Mouse (Mus musculus) cerebral cortex, adult 2 months (tissue): ENCODE measurements around the gene Ipmk.

Source experiments
- WGBS: fragments of 180-500 bp; shearing (Covaris S2); methylation state at CpG from one replicate; pipeline ENCODE4 v1.1.7; 2018; 5-methylcytosine and 5-hydroxymethylcytosine counted together

Ipmk gene

DNA sequence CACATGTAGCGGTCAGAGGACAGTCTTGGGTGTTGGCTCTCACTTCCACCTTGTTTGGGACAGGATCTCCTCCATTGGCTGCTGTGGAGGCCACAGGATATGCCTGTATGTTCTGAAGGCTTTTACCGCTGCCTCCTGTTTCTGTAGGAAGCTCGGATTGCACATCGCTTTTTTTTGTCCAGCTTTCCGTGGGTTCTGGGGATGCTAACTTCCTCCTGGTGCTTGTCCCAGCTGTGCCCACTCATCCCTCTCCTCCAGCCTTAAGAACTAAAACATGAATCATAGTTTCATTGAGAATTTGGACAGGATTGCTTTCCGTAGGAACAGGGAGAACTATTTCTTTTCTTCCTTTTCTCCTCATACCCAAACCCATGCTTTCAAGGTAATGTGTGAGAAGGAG lies 24.3 kb downstream of the Ipmk start:
- WGBS = 42% methylated on average over 6 of the region's 6 CpGs

DNA sequence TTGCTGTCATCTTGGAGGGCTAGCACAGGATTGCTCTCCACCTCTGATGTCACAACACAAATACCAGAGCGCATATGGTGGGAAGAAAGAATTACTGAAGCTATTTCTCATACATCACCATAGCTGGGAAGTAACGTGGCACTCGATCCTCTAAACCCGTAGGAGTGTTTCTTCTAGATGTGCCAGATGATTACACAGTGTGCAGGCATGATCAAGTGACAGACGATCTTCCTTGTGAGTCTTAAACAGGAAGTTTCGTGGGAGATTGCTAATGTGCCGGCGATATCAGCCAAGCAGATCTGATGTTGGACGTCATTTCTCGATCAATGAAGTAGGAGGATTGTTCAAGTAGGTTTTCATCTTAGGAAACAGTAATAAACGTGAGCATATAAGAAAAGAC lies 26.1 kb downstream of the Ipmk start:
- 74% methylated on average over 11 of the region's 11 CpGs for WGBS

DNA sequence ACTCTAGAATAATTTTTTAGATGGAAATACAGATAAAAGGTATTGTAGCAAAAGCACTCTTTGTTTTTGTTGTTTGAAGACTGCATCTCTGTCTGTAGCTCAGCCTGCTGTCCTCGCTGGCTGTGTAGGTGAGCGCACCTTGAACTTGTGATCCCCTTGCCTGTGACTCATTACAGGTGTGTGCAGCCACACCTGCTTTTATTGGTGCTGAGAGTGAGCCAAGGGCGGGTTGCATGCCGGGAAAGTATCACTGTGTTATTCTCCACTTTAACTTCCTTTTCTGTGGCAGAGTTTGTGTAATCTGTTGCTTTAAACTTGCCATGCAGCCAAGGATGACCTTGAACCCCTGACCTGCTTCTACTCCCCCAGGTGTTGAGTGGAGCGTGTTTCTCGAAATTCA lies 28.5 kb downstream of the Ipmk start:
- 92% methylated on average over 6 of the region's 6 CpGs for WGBS

DNA sequence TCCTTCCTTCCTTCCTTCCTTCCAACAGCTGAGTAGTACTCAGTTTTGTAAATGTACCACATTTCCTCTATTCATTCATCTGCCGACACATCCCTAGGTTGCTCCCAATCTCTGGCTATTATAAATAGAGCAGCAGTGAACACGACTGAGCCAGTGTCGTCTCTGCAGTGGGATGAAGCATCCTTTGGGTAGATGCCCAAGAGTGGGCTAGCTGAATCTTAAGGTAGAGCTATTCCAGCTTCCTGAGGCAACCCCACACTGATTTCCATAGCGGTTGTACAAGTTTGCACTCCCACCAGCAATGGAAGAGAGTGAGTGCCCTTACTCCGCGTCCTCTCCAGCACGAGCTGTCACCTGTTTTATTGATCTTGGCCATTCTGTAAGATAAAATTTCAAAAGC lies 32.8 kb downstream of the Ipmk start:
- 54% methylated on average over 7 of the region's 7 CpGs for WGBS

DNA sequence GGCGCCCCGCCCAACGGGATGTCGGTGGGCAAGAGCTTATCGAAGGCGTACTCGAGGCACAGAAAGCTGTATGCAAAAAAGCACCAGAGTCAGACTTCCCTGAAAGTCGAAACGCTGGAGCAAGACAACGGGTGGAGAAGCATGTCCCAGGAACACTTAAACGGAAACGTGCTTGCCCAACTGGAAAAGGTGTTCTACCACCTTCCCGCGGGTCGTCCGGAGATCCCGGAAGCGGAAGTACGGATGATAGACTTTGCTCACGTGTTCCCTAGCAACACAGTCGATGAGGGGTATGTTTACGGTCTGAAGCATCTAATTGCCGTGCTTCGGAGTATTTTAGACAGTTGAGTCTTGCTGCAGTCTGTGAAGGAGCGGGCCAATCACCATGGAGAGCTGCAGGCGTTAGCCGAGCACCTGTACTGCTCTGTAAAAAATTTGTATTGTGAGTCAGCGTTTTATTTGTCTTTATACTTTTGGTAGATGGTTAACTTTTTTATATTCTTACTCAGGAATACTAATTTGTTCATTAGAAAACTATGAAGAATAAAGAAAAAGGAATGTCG lies 34.0 kb downstream of the Ipmk start:
- 93% methylated on average over 29 of the region's 29 CpGs for WGBS

DNA sequence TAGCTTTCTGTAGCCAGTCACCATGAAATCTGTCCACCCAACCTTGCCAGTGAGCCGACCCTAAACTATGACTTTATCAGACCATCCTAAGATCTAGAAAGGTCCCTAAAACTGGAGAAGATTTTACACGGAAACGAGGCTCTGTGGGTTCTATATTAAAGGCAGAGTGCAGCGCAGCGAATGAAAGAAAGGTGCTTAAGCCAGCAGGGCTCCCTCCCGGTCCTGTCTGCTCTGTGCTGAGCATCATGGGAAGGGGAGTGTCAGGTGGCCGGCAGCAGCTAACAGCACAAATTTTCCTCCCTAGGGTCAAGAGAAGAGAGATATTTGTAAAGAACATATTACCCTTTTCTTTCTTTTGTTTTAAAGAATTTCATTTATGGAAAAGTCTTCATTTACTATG lies 34.5 kb downstream of the Ipmk start:
- WGBS = 86% methylated on average over 7 of the region's 7 CpGs

DNA sequence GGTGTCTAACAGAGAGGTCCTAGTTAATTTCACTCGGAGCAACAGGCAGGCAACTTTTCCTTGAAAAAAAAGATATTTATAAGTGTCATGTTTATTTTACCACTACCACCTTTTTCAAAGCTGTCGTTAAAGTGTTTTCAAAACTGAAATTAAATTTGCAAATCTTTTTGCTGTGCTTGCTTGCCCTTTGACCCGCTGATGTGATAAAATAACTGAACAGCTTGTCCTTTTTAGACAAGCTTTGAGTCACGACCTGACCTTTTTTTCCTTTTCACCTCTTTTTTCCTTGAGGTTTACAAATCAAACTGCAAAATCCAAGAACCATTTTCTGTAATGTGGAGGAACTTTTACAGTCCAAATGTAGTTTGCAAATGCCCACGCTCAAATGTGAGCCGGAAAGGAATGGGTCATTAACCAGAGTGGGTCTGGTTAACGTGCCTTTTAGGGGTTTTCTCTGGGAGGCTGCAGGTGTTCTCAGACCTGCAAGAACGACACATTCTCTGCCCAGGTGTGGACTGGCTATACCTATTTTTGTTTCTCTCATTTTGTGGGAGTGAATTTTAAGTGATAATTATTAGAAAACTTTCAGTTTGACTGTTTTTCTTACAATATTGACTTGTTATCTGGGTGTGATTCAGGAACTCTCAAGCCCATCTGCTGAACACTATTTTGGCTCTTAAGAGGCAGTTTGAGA lies 35.4 kb downstream of the Ipmk start:
- 85% methylated on average over 8 of the region's 8 CpGs for WGBS

DNA sequence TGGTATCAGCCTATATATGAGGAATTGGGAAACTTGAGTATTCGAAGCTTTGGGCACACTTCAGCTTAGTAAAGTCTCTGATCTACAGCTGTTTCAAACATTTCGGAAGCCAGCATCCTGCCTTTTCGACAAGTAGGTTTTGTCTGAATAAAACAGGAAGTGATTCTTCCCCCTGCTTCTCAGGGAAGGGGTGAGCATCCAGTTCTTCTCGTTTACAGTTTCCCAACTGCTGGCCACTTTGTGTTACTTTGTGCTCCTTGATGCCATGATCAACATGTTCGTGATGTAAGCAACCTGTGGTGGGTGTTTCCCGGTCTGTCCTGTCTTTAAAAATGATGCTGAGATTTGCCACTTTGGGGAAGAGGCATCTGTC lies 36.0 kb downstream of the Ipmk start:
- 44% methylated on average over 6 of the region's 6 CpGs for WGBS

DNA sequence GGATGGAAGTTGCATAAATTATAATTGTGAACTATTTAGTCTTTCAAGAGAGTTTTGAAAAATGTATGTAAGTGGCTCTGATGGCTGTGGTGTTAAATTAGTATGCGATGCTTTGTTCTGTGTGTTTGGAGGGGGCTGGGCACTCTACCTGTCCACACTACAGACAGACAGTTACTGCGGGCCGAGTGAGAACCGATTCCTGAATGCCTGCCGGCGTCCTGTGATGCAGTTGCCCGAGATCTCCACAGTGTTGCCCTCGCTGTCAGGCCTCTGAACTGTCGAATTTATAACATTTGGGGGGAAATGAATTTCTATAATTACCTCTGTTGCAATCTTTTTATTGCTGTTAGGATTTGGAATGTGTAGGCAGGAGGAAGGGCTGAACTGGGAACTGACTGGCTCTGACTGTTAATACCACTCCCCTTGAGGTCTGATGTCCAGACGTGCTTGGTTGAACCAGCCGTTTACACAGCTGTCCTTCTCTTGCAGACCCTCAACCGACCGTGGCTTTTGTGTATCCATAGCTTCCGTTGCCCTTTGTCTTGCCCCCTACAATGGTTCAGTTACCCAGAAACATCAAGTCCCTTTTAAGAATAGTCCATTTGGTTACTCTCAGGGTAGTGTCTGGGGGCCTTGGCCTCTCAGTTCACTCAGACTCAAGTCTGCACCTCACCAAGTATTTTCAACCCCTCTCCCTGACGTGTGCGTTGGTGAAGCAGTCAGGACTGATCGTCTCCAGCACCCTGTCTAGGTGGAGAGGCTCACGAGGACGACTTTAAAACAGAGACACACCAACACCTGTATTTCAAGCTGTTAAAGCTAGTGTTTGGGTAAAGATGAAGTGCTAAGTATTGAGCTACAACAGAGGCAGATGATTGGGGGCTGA lies 36.8 kb downstream of the Ipmk start:
- 84% methylated on average over 19 of the region's 19 CpGs for WGBS

DNA sequence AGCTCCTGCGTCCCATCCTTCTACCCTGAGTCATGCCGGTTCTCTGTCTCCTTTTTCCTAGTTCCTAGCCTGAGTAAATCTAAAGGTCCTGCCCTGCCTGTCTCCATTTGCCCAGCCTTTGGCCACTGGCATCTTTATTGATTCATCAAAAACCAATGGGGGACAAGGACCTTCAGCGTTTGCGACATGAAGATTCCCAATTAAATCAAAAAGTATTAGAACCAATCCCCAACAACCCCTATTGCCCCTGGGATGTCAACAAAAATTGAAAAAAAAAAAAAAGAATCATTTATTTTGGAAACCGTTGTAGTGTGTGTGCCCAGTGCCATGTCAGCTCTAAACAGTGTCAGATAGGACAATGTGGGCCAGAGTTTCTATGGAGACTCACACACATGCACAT lies 41.7 kb downstream of the Ipmk start:
- 94% methylated on average over 5 of the region's 5 CpGs for WGBS

DNA sequence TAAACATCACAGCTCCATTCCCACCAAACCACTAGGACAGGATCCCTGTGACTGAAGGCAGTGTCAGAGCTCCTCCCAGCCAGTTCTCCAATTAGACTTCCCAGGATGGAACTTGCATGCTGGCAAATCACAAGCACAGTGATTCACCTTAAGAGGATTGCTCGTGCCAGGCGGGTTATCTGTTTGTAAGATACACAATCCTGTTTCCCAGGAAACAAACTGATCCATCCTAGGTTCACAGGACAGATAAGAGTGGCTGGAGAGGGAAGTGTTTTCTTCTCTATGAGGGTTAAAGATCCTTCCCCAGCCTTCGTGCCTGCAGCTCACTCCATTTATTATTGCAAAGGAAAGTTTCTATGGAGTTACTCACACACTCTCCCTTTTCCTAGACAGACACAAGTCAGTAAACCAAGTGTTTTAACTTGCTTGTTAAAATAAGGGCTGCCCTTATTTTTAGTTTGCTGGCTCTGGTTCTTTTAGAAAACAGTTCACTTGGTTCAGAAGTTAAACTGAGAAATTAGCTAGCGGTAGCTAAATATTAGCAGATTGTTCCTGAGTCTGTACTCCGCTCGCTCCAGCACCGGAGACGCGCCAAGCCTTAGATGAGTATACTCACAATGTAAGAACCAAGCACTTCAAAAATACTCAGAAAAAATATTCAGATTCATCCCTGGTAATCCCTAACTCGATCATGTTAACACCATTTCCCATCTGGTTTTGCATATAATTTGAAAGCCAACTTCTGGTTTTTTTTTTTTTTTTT lies 51.0 kb downstream of the Ipmk start:
- WGBS = 72% methylated on average over 10 of the region's 10 CpGs

DNA sequence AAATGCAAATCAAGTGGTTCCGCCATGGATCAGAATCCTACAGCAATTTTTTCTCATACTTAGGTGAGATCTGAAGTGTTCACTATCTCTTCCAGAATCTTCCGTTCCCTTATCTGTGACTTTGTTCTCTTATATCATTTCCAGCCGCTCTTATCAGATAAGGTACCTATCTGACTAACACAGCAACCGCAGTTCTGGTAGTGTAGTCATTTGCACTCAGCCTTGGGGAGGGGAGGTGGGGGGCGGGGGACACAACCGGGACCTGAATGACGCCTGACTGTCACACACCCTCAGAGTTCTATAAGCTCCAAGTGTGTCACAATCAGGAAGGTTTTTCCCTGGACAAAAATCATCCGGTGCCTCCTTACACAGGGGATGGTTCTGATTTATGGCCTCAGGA lies 51.8 kb downstream of the Ipmk start:
- 65% methylated on average over 8 of the region's 8 CpGs for WGBS

DNA sequence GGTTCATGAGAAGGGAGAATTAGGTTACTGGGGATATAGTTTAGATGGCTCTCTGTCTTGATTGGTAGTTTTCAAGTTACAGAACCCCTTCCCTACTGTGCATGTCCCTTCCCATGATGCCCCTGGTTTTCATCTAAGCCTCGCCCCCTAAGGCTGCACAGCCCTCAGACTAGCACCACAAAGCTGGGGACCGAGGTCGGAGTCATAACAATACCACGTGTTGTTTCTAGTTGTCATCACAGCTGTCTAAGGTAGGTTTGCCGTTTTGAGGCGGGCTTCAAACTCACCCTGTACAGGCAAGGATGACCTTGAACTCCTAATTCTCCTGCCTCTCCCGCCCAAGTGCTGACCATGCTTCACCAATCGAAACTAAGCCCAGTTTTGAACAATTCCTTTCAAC lies 52.4 kb downstream of the Ipmk start:
- 83% methylated on average over 8 of the region's 8 CpGs for whole genome bisulfite sequencing

DNA sequence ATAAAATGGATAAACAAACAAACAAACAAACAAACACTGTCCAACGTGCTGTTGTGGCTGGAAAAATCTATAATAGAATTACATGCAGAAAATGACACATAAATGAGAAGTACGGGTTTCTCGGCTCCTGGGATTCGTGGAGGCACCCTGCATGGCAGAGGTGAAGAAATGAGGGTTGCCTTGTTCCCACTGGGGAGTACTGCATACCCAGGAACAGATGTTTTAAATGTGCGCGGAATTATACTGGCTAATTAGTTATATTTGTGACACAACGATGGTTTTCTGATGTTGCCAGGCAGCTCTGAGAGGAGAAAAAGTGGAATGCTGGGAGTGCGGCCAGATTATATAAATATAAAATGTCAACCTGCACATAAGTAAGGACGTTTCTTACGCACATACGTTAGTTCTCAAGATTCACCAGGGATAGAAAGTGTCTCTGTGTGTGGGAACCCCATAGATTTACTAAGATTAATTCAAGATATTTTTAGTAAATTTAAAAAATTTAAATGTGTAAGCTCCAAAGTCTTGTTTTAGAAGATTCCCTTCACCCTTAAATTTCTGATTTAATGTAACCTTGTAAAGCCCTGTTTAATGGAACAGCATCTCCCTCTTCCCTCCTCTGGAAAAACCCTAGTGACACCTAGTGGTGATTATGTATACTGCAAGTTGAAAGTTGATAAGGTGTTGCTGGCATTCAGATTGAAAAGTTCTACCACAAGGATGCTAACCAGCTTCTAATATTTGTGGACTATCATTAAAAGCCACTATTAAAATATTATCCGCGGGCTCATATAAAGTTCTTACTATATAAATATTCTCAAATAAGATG lies 53.5 kb downstream of the Ipmk start:
- 30% methylated on average over 13 of the region's 13 CpGs for WGBS

DNA sequence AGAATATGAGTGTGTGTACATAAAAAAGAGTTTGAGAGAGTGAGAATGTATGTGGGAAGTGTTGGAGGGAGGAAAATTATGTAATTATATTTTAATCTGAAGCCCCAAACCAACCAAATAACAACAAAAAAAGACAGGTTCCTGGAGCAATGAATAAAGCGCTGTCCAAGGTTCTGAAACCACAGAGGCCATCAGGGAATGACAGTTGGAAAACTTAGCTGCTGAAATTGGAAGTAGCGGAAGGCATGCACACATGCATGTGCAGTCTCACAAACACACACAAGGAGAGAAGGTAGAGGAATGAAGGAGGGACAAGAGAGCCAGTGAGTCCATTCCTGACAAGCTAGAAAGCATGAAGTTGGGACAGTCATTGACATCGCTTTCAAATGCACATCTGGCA lies 56.1 kb downstream of the Ipmk start:
- WGBS = 82% methylated on average over 3 of the region's 3 CpGs

DNA sequence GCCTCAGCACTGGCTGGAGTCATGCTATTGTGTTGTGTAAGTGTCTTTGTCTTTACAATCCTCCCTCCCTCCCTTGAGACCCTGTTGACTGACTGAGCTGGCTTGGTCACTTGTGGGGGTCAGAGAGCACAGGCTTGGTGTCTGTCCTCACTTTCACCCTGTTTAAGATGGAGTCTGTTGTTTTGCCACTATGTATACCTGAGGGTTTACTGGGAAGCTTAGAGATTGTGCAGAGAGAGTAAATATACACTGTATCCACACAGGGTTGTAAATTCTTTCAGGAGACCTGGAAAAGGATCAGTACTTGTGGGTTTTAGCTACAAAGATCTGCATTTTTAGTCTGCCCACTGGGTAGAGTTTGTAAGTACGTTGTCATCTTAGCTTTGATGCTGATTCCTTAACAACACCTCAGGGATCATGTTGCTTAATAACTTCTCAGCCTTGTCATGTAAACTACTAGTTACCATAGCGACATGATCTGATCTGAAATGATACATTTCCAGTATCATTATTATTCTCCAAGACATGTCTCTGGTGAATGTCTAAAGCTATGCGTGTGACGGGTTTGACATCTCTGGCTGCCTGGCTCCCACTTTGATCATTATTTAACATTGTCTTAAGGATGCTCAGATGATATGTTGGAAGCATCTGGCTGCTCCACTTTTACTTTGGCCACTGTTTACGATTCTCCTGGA lies 58.1 kb downstream of the Ipmk start:
- 86% methylated on average over 5 of the region's 5 CpGs for WGBS

DNA sequence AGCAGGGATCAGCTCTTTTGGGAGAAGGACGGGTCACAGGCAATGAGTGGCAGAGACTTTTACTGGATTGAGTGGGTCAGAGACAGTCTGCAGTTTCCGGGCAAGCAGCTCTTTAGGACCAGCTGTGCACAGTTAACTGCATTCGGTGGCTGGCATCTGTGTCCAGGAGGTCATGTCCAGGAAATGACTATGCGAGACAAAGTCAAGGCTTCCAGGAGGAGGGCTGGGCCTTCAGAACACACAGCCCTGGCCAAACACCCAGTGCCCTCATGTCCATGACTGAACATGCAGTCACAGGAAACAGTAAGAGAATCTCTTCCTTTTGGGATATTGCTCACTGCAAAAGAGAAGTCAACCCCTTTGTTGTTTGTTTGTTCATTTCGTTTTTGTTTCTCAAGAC lies 62.4 kb downstream of the Ipmk start:
- WGBS = 77% methylated on average over 5 of the region's 5 CpGs

DNA sequence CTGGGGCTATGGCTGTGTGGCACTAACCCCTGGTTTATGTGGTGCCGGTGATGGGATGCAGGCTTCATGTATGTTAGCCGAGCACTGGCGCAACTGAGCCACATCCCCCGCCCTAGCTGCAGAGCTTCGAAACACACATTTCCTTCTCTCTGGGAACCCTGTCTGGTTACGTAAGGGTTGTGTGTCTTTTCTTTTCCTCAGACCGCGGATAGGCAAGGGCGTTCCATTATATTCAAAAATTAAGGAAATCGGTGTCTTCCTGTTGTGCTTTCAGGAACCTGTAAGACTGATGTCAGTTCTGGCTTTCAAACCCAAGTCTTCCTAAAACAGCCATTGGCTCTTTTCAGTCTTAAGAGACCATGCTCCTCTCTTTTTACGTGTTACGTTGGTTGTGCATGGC lies 65.8 kb downstream of the Ipmk start:
- WGBS = 76% methylated on average over 12 of the region's 12 CpGs

DNA sequence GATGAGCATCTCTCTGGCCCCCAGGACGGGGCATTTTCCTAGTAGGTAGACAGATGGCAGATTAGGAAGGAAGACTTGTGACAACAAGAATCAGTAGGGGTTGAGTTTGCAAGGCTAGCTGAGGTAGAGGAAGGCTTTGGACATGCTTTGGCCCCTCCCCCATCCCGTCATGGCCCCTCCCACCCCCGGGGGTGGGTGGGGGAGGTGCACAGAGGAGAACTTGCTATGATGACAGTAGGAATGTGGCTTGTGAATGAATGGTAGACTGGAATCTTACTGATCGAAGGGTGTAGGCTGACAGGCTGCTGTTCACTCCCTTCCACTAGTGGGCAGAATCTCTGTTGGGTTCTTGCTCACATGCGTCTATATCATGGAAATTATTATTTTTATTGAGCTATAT lies 74.0 kb downstream of the Ipmk start:
- 64% methylated on average over 5 of the region's 5 CpGs for WGBS
